Mouse (Mus musculus): Measurements from ENCODE around the gene Ttll10.

- no peak for TF ChIP-seq CTCF (IDR thresholded peaks at IDR 0.05; ENCODE audit: insufficient read depth, low read length)
- TF ChIP-seq POLR2A (IDR thresholded peaks at IDR 0.05; ENCODE audit: borderline replicate concordance, extremely low read depth, low read depth, low read length) = no peak
Measured at GRCm38 (mm10) chr4:156096191-156096590, 37.0 kb upstream of the Ttll10 start.

All from lung, adult 2 months (tissue).